12 mouse cellular contexts compared by ENCODE assay signal in genomic region chr7:51614404-51614803, GRCm38 (mm10). TPM values are rescaled to one million over a fixed set of nuclear protein-coding genes. Genes with fewer than 3 reads are reported as not detected.
DNase-seq lines count a peak whose midpoint lies in the region; TF ChIP-seq lines count a peak whose summit lies in the region.
"Had no signal": no experiment of that assay in that cellular context is flagged by ENCODE, and none has a peak within 500 bp of the region (broad histone marks: within the 10 kb centered on the region; RNA-seq: fewer than 3 reads in every experiment).

No protein-coding gene starts in this region.

- H3K36me3 ChIP-seq in C2C12 (ENCODE audit: control insufficient read depth, insufficient read depth), result no peaks in the 10 kb centered on the region
- H3K36me3 ChIP-seq: embryonic facial prominence, embryonic 15.5 days had no signal

- peak; percentile 8 for TF ChIP-seq CTCF in C2C12 (IDR thresholded peaks at IDR 0.05; ENCODE audit: control insufficient read depth, insufficient read depth, insufficient read length)

- no peaks in the 10 kb centered on the region for H3K79me2 ChIP-seq in C2C12 (ENCODE audit: control insufficient read depth, insufficient read depth)

- DNase-seq in kidney, adult 9 months, result peak; percentile 30
- no peak for DNase-seq in kidney, adult 8-10 months
- DNase-seq in 416B (ENCODE audit: low read depth), result peak; percentile 51
- peak; percentile 6 for DNase-seq in c-Kit-positive CD71-negative TER-119-negative erythroid progenitor cells, embryonic 14.5 days (ENCODE audit: low read depth)
- DNase-seq in left cerebral cortex, postnatal 14 days (ENCODE audit: low spot score in 2 of 2), result no peak
- no peak for DNase-seq in adrenal gland, postnatal 25 days
- DNase-seq: adrenal gland, postnatal 14 days had no signal

- H3K79me3 ChIP-seq in C2C12 (ENCODE audit: low read depth), result no peaks in the 10 kb centered on the region

- intact Hi-C loops in left cerebral cortex, postnatal 14 days (cut with DNase I), result no loop called here

- H3K4me3 ChIP-seq in C2C12 (ENCODE audit: insufficient read depth, poor library complexity, severe bottlenecking), result no peak overlapping the region
- H3K4me3 ChIP-seq: embryonic facial prominence, embryonic 15.5 days had no signal

- H3K27me3 ChIP-seq in C2C12 (ENCODE audit: control insufficient read depth, insufficient read depth, insufficient read length), result no peaks in the 10 kb centered on the region
- H3K27me3 ChIP-seq: embryonic facial prominence, embryonic 15.5 days had no signal

- H3ac ChIP-seq in C2C12 (ENCODE audit: control insufficient read depth, insufficient read length, low read depth), result no peak overlapping the region

TF ChIP-seq in C2C12, 6 proteins besides CTCF, POLR2A, EP300 and RAD21:
- no peak for TF ChIP-seq MAX (IDR thresholded peaks at IDR 0.05)
- TF ChIP-seq MYOD1 (IDR thresholded peaks at IDR 0.05; ENCODE audit: control insufficient read depth, insufficient read length, low read depth), result no peak
- TF ChIP-seq USF1 (IDR thresholded peaks at IDR 0.05; ENCODE audit: low read depth), result no peak
- no peak for TF ChIP-seq MYOG (IDR thresholded peaks at IDR 0.05; ENCODE audit: control insufficient read depth, extremely low read depth, insufficient read length)
- TF ChIP-seq CEBPB (IDR thresholded peaks at IDR 0.05; ENCODE audit: low read depth), result no peak
- no peak for TF ChIP-seq FOSL1 (IDR thresholded peaks at IDR 0.05; ENCODE audit: insufficient read depth, low read length, poor library complexity, severe bottlenecking)

RNA-seq across cellular contexts. Expression of gene Slc17a6, which starts 7.4 kb away (rescaled TPM):
- polyA plus RNA-seq in C2C12 (2012; fragmentation: generic; extraction: Trizol), result 0.05 TPM
- 10 to 100 TPM; 26.5 to 36.1 TPM for total RNA-seq in left cerebral cortex, postnatal 14 days (2021)
- 0.67 and 1.3 TPM in 2 replicates for total RNA-seq in adrenal gland, postnatal 25 days (2021)
- total RNA-seq: hematopoietic stem cell, adult 5-6 weeks; neutrophil, adult 5-6 weeks had no signal
- polyA plus RNA-seq: macrophage had no signal

Comparison
In these comparisons a context has a peak if more than half of its experiments do, and no peak if none do; other contexts are left out.
1. DNase-seq: peak in kidney, adult 9 months (single experiment), 416B (single experiment) and c-Kit-positive CD71-negative TER-119-negative erythroid progenitor cells, embryonic 14.5 days (single experiment); none in kidney, adult 8-10 months (0 of 2), left cerebral cortex, postnatal 14 days (0 of 2) and adrenal gland, postnatal 25 days (single experiment).
2. RNA of gene Slc17a6, which starts 7.4 kb away (total RNA-seq): 26.5 to 36.1 TPM in left cerebral cortex, postnatal 14 days; 0.67 to 1.3 TPM in adrenal gland, postnatal 25 days; every median in the first group is over 10 times any median in the second.